Mouse (Mus musculus): Measurements from ENCODE around the gene Ccnd2.

DNA sequence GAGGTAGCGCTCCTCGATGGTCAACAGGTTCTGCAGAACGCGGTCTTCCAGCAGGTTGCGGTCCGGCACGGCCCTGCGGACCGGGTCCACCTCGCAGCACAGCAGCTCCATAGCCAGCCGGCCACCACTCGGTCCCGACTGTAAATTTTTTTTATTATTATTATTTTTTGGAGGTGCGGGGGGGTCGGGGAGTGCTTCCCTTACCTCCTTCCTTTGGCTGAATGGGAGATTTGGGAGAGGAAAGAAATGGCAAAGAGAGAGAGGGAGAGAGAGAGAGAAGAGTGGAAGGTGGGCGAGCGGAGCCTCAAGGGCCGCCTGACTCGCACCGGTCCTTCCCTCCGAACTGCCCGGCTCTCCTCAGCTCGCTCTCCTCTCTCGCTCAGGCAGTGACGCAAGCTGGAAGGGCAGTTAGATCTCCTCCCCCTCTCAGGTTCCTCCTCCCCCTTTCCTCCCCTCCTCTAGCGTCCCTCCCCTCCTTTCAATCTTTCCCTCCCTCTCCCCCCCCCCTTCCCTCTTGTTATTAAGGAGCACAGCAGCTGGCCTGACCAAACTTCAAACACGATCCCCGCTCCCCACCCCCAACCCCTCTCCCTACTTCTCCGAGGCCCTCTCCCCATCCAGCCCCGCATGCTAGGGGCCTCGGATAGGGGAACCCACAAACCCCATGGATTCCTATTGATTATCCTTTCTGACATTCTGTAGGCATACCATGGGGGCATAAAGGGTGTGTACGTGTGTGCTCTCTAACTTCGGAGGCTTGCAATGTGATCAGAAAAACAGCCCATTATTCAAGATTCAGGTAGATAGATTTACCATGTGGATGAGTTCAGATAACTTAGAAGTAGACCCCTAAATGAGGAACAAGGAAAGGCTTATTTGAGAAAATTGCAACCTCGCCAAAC, 1.1 kb downstream of the Ccnd2 start:
- TF ChIP-seq MYOG (IDR thresholded peaks at IDR 0.05; ENCODE audit: control insufficient read depth in 1 of 3, insufficient read depth in 1 of 3, insufficient read length in 2 of 3, low read depth in 2 of 3) (no peak), POLR2A (IDR thresholded peaks at IDR 0.05; ENCODE audit: insufficient read length, low read depth) (peak; percentile 95), E2F4 (IDR thresholded peaks at IDR 0.05; ENCODE audit: insufficient read depth) (no peak), POLR2AphosphoS2 (IDR thresholded peaks at IDR 0.05; ENCODE audit: insufficient read length, low read depth) (peak; percentile 91), MAX (IDR thresholded peaks at IDR 0.05; ENCODE audit: low read depth) (no peak), CEBPB (IDR thresholded peaks at IDR 0.05; ENCODE audit: insufficient read depth, poor library complexity, severe bottlenecking) (no peak), TCF12 (IDR thresholded peaks at IDR 0.05; ENCODE audit: insufficient read depth, poor library complexity, severe bottlenecking) (no peak)

Measured in myocyte (in vitro differentiated cells).